Mouse (Mus musculus): ENCODE data around the gene Ipmk.

DNA sequence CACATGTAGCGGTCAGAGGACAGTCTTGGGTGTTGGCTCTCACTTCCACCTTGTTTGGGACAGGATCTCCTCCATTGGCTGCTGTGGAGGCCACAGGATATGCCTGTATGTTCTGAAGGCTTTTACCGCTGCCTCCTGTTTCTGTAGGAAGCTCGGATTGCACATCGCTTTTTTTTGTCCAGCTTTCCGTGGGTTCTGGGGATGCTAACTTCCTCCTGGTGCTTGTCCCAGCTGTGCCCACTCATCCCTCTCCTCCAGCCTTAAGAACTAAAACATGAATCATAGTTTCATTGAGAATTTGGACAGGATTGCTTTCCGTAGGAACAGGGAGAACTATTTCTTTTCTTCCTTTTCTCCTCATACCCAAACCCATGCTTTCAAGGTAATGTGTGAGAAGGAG is 24.3 kb downstream of the Ipmk start:
- no peak for TF ChIP-seq CTCF (IDR thresholded peaks at IDR 0.05; ENCODE audit: borderline replicate concordance, extremely low read depth, insufficient read depth, insufficient read length)
- no peak for TF ChIP-seq POLR2A (IDR thresholded peaks at IDR 0.05; ENCODE audit: borderline replicate concordance, extremely low read depth, insufficient read depth, insufficient read length, poor library complexity, severe bottlenecking)
